Mouse (Mus musculus) hematopoietic stem cell, adult 5-6 weeks (primary cell): ENCODE measurements at regions not wholly inside any gene's neighbourhood (a gene's known extent, or its start where the extent isn't known, plus 50 kb on each side); places are given as distances from the start of the nearest gene placed in this dataset.
A peak's percentile ranks its signal among the peaks of the same experiment; 100 is the strongest.

Experiments used
- ATAC-seq, 2 experiments: fragments of 125-278 bp in 1 of 2; replicated peaks in 1 of 2; 2 replicates each; pipeline ENCODE4 v1.8.0; 2016 to 2017; ENCODE audit warnings: inconsistent platforms in 2 of 2, mild to moderate bottlenecking in 2 of 2, moderate number of reproducible peaks in 2 of 2, low read depth in 1 of 2, moderate TSS enrichment in 1 of 2; ENCODE audit not compliant: low FRiP score in 2 of 2, poor library complexity in 2 of 2, severe bottlenecking in 2 of 2, insufficient read depth in 1 of 2, low TSS enrichment in 1 of 2

DNA sequence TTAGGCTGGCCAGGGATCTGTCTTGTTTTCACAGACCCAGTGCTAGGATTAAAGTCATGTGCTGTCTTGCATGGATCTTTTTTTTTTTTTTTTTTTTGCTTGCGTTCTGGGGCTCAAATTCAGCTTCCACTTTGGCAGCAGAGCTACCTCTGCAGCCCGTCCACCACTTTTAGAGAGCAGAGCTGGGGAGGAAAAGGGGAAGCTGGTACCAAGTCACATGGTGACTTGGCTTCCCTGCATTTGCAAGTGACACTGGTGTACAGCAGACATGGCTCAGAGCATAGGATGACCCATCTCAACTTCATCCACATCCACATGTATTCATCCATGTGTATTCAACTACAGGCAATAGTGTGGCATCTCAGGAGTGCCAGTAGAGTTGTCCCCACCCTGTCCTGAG, 189.0 kb upstream of the Eef2kmt start:
- peak; percentile 86 to 90 for ATAC-seq

DNA sequence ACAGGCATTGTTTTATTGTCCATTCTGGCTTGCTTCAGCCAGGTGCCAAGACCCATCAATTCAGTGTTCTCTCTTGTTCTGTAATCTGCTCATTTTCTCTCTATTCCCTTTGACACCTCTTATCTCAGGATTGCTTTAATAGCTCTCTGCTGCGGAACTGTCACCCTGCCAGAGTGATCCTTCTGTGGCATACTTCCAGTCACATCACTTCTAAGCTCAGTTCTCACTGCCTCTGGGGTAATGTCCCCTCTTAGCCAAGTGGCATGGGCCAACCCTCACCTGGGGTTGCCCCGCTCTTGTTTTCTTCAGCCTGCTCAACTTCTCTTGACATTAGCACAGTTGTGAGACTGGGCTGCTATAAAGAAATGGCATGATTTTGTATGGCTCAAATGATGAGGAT, 183.9 kb upstream of the Eef2kmt start:
- no peak for ATAC-seq

DNA sequence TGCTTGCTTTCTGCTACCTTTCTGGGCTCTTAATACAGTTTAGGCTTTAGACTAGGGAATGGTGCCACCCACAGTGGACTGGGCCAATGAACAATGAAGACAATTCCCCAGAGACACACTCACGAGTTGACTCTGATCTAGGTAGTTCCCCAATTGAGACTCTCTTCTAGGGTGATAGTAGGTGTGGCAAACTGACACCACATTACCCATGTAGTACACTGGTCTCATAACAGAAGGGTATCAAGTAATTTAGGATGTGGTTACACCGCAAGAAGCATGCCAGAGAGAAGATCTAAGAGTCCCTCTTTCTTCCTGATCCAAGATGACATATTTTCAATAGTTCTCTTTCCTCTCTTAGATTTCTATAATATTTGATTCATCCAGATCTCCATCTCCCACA, 182.6 kb upstream of the Eef2kmt start:
- ATAC-seq = no peak

DNA sequence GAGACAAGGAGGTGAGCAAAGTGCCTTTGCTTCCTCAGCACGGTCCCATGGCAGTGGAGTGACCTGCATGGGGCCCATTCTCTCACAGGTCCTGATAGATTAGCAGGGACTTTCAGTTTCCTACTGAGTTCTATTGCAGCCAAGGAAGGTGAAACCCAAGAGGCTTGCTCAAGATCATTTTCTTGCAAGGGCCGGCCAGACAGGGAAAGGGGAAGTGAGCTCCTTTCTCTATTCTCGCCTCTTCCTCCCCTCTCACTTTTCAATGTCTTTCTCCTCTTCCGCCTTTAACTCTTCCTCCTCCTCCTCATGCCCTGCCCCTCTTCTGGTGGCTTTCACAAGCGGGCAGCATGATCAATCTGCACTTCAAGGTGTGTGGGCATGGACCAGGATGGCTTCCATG, 175.9 kb upstream of the Eef2kmt start:
- peak; percentile 75 to 78 for ATAC-seq

DNA sequence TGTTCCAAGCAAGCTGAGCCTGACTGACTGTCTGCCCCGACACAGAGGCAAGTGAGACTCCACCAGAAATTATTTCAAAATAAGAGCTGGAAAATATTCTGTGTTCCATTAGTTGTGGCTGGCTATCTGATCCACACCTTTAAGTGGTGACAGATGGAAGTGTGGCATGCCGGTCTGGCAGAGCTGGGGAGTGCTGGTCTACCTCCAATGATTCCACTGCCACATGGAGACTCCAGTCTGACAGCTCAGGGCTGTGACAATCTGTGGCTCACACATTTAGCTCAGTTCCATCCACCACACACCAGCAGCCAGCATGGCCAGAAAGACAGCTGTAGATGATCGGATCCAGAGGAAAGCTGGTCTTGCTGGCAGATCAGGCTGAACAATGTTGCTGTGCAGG, 175.3 kb upstream of the Eef2kmt start:
- no peak; a peak in 1 of 4 replicates for ATAC-seq

DNA sequence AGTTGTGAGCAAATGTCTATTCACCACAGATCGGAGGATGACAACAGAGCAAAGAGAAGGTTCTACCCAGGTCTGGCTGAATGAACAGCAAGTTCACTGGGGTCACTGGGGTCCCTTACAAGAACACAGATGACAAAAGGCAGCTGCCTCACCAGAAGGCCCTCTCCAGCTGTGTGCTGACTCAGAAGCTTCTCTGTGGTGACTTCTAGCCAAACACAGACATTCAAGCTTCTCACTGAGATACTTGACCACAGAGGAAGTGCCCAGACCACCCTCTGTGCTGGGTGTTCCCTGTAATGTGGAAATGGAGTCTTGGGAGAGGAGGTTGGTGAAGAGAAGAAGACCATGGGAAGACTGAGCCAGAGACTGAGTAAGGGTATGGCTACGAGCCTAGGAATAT, 173.7 kb upstream of the Eef2kmt start:
- peak; percentile 47 to 68 for ATAC-seq

DNA sequence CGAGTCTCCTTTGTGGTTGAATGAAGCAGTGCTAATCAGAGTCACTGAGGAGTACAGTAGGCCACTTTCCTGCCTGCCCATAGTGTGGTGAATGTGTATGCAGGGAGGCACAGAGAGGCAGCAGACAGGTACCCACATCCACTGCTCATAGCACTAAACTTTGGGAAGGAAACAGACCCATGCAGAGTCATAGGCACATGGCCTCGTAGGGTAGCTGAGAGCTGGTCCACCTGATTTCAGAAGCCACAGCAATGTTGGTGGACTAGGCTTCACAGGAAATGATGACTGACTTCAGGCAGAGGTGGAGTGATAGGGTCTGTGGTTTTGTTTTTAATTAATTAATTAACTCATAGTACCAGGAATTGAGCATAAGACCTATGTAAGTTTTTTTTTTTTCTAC, 170.1 kb upstream of the Eef2kmt start:
- ATAC-seq = peak; percentile 44 to 74

DNA sequence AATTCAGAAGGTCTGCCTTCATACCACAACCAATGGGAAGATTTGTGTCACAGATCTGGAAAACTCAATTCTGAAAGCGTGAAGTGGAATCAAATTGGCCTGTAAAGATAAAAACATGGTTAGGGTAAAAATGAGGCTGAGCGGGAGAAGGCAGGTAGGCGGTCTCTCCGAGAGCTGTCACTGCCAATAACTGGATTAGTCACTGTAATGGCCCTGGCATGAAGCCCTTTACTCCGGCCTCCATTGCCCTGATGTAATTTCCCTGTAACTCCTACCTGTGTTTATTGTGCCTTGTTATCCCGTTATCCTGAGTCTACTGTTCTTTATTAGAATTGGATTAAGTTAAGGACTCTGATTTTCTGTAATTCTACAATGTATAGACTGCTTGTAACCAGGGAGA, 166.3 kb upstream of the Eef2kmt start:
- no peak for ATAC-seq

DNA sequence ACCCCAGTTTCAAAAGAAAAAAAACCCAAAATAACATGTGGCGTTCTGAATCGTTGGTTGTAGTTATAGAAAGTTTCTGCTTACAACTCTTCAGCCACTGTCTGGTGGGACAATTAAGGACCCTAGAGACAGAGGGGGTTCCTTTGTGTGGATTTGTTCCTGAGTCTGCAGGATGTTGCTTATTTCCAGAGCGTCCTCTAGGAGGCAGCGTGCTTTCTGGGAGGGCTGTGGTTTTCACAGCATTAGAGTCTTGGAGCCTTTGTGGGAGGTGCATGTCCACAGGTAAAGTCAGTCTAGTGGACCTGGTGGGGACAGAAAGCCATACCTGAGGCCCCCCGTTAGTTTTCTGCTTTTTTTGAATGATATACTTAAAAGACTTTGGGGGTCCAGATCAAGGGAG, 165.8 kb upstream of the Eef2kmt start:
- ATAC-seq = no peak

DNA sequence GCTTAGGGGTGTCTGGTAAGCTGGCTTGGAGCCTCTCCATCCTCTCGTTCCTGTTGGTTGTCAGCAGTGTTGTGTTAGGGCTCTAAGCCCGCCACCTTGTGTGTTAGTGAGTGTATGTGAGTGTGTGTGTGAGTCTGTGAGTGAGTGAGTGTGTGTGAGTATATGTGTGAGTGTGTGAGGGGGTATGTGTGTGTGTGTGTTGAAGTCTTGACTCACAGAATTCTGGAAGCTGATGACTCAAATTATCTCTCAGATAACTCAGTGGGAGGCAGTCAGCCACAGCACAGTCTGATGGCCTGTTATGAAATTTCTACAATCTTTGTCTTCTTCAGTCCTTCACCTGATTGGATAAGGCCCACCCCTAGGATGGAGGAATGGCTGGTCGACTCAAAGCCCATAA, 163.7 kb upstream of the Eef2kmt start:
- ATAC-seq = no peak

DNA sequence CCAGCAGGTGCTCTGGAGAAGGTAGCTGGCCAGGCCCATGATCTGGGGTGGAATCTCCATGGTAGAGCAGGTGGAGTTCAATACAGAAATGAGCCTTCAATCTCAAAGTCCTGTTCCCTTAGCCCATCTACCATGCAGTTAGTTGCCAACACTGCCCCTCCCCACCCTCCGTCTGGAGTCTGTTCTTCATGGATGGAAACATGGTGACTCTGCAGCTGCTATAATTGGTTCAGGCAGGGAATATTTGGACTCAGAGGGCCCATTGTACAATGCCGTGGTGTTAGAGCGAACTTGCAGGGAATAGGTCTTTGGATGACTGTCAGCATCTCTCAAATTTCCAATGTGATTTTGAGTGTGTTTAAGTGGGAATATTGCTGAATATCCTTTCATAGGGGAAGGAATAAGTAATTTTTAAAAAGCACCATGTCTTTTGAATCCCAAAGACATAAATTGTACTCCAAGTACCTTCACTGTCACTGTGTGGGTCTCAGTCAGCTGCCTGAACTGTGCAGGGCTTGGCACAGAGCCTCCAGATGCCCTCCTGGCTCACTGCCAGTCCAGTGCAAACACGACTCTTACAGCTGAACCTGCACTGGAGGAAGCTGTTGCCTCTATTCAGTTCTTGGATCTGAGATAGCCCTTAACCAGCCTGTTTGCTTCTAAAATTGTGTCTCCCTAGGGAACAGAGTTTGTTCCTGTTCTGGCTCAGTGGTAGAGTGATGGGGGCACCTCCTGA, 162.8 kb upstream of the Eef2kmt start:
- peak; percentile 68 to 71; a peak in 2 of 4 replicates for ATAC-seq

DNA sequence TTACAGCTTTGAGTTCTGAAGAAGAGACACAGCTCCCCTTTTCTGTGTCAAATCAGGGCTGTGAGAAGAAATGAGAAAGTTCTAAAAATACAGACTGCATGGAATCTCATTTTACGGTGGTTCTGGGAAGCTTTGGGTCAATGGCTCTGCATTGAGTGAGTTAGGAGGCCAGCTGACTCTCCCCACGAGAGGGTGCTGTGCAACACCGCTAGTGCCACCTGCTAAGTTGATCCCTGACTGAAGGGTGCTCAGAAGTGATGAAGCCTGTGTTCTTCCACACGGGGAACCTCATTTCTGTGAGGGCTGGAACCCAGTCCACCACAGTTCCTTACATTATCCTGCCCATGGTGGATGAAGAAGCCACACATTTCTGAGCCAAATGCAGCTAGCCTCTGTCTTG, 159.5 kb upstream of the Eef2kmt start:
- no peak for ATAC-seq

DNA sequence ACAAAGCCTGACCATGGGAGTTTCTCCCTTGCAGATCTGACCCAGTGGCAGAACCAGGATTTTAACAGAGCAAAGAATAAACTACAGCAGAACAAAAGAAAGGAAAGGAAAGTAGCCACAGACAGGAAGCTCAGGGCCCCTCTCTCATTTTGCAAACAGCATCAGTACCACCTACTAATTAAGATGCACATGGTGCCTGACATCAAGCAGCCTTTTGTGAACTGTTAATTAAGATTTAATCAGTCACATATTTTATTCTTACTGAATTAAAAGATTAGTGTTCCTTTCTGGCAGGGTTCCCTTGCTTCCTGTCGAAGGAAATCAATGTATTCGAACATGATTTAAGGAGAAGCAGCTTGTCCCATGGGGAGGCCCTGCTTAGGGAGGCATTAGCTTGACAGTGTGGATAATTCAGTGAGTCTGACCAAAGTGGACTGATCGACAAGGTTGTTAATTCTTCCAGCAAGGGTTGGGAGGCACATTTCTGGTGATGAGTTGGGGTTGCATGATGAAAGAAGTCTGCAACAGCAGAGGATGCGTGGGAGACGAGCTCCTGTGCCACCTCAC, 156.1 kb upstream of the Eef2kmt start:
- no peak for ATAC-seq

DNA sequence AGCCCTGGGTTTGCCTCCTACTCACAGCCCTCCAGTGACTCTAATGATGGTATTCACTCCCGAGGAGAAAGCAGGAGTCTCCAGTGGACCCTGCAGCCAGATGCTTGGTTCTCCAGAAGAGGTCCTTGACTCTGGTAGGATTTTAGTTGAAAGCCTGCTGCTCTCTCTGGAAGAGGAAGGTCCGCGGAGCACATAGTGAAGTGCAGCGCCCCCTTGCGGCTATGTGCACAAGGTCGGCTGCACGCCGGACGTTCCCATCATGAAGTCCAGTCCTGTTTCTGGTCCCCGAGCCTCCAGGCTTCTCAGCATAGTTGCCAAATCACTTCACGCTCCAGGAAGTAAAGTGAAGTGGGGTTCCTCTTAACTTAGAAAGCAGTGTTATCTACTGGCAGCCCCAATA, 150.9 kb upstream of the Eef2kmt start:
- ATAC-seq = peak; percentile 75 to 84

DNA sequence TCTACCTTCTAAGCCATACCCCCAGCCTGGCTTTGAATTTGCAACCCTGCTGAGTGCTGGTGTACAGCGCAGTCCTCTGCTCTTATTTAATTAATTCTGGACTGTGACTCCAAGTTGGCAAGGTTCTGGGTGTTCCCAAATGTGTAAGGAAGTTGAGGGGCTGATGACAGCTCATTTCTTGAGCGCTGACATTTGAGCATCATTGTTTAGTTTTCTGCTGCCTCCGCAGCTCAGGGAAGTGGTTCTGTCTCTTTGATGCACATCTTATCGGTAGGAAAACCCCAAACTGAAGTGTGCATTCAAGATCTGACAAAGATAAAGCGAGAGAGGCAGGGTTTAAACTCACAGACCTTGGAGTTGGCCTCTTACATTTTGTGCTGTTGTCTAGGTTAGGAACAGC, 137.6 kb upstream of the Eef2kmt start:
- no peak for ATAC-seq

DNA sequence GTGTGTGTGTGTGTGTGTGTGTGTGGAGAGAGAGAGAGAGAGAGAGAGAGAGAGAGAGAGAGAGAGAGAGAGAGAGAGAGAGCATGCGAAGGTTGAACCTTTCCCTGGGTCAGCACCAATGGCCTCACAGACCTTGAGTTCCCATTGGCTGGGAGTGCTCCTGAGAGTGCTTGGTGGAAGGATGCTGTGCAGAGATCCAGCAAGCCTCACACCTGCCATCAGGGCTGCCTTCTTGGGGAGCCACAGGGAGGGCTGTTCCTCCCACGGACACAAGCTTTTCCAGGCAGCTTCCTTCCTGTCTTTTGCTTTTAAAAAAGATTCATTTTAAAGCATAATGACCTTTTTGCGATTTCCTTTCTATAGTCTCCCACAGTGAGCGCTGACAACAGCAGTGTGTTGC, 127.1 kb upstream of the Eef2kmt start:
- ATAC-seq = no peak

DNA sequence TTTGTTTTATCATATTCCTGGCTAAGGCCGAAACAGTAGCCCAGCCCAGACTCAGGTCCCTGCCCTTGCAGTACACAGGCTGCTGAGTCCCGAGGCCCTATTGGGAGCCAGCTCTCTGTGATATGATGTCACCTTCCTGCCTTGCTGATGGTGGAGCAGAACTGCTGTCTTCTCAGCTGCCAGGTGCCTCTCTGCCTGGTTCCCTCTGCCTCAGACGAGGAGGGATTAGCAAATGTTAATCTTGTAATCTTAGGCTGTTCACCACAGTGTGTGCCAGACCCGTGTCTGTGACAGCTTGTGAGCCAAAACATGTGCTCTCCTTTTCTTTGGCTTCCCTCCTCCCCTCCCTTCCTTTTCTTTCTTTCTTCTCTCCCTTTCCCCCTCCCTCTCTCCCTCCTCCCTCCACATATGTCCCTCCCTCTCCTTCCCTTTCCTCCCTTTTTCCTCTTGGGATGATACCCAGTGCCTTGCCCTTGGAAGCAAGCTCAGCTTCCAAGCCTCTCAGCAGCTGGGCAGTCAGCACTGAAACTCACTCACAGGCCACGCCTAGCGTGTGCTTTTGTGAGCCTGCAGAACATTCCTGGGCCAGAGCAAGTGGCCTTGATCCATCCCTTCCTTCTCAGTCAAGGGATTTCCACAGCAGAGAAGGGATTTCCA, 126.6 kb upstream of the Eef2kmt start:
- no peak for ATAC-seq

DNA sequence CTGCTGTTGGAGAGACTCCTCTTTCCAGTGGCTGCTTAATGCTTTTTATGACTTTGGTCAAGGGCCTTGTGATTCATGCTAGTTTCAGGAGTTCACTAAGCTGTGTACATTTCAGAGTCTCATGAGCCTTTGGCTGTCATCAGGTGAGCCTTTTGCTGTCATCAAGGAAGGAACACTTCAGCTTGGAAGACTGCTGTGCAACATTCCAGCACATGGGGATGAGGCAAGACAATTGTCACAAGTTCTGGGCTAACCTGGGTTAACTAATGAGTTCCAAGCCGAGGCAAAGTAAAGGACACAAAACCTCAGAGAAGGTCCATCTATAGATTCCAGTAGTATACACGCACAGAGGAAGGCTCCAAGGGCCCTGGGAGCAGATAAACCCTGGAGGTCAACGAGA, 124.8 kb upstream of the Eef2kmt start:
- no peak for ATAC-seq

DNA sequence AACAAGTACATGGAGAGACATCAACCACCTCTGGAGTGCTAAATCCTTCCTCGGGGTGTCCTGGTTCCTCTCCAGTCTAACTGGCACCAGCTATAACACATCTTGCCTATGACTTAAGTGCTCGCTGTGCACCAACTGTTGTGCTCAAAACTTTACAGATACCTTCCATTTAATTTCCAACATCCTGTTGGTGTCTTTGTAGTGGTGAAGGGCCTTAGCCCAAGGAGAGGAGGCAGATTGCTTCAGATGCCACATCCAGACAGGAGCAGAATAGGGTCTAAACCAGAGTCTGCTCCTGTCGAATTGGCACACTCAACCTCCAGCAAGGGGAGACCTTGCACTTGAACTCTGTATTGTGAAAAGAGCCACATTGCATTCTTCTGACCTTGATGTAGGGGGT, 121.2 kb upstream of the Eef2kmt start:
- no peak for ATAC-seq
